ENCODE assay signal across 7 mouse cellular contexts in genomic region chr3:89320581-89321182, GRCm38 (mm10). TPM values are rescaled to one million over a fixed set of nuclear protein-coding genes. Genes with fewer than 3 reads are reported as not detected.
DNase-seq lines count a peak whose midpoint lies in the region; ATAC-seq lines count a peak whose summit lies in the region.

No protein-coding gene starts in this region.

- peak overlapping the region; percentile 56 for H3K4me3 ChIP-seq in lung, embryonic 16.5 days (ENCODE audit: low read length)
- peak overlapping the region; percentile 70 for H3K4me3 ChIP-seq in hindbrain, embryonic 12.5 days
- H3K4me3 ChIP-seq in limb, embryonic 15.5 days = peak overlapping the region; percentile 72

- under 1% methylated on average over 41 of the region's 41 CpGs for WGBS in lung, embryonic 16.5 days
- 1% methylated on average over 40 of the region's 41 CpGs for WGBS in hindbrain, embryonic 12.5 days
- under 1% methylated on average over 41 of the region's 41 CpGs for WGBS in limb, embryonic 15.5 days

- peak overlapping the region; percentile 50 for H3K9ac ChIP-seq in lung, embryonic 16.5 days (ENCODE audit: low read length)
- peak overlapping the region; percentile 80 for H3K9ac ChIP-seq in hindbrain, embryonic 12.5 days
- H3K9ac ChIP-seq in limb, embryonic 15.5 days = peak overlapping the region; percentile 64

- peaks cover 39% of the 10 kb centered on the region for H3K27me3 ChIP-seq in lung, embryonic 16.5 days (ENCODE audit: control insufficient read depth, insufficient read depth, low read depth, low read length)
- peaks cover 67% of the 10 kb centered on the region for H3K27me3 ChIP-seq in hindbrain, embryonic 12.5 days
- peaks cover 33% of the 10 kb centered on the region for H3K27me3 ChIP-seq in limb, embryonic 15.5 days

- H3K9me3 ChIP-seq in lung, embryonic 16.5 days (ENCODE audit: control insufficient read depth, low read length) = no peaks in the 10 kb centered on the region
- H3K9me3 ChIP-seq in hindbrain, embryonic 12.5 days (replicated peaks) = no peaks in the 10 kb centered on the region
- H3K9me3 ChIP-seq in limb, embryonic 15.5 days = no peaks in the 10 kb centered on the region

- H3K27ac ChIP-seq in lung, embryonic 16.5 days (ENCODE audit: low read length) = no peak overlapping the region
- H3K27ac ChIP-seq in hindbrain, embryonic 12.5 days = peak overlapping the region; percentile 88
- H3K27ac ChIP-seq in limb, embryonic 15.5 days = peak overlapping the region; percentile 47; the same call in 1 of the 2 replicates

- H3K4me2 ChIP-seq in lung, embryonic 16.5 days (ENCODE audit: low read depth, low read length) = peak overlapping the region; percentile 92
- H3K4me2 ChIP-seq in hindbrain, embryonic 12.5 days (replicated peaks) = peak overlapping the region; percentile 87
- H3K4me2 ChIP-seq in limb, embryonic 15.5 days = peak overlapping the region; percentile 98

- DNase-seq in lung, postnatal 36 days = no peak
- peak; percentile 88 for DNase-seq in embryo, embryonic 11 days
- peak; percentile 70 for DNase-seq in retina, embryonic 14.5 days (ENCODE audit: low spot score)
- DNase-seq in urinary bladder, postnatal 4 days (ENCODE audit: low spot score in 2 of 2) = no peak

- peaks cover 40% of the 10 kb centered on the region for H3K4me1 ChIP-seq in lung, embryonic 16.5 days (replicated peaks; ENCODE audit: control insufficient read depth, insufficient read depth, low read length)
- peaks cover 61% of the 10 kb centered on the region for H3K4me1 ChIP-seq in hindbrain, embryonic 12.5 days
- peaks cover 63% of the 10 kb centered on the region for H3K4me1 ChIP-seq in limb, embryonic 15.5 days

- ATAC-seq in lung, embryonic 16.5 days (ENCODE audit: low read depth) = no peak
- ATAC-seq in hindbrain, embryonic 12.5 days (ENCODE audit: low FRiP score) = peak; percentile 15; the same call in 1 of the 2 replicates
- no peak for ATAC-seq in limb, embryonic 15.5 days (ENCODE audit: insufficient number of reproducible peaks, low FRiP score, low TSS enrichment, low read depth)

- H3K36me3 ChIP-seq in lung, embryonic 16.5 days (ENCODE audit: control insufficient read depth, insufficient read depth, low read length) = no peaks in the 10 kb centered on the region
- no peaks in the 10 kb centered on the region for H3K36me3 ChIP-seq in hindbrain, embryonic 12.5 days
- no peaks in the 10 kb centered on the region for H3K36me3 ChIP-seq in limb, embryonic 15.5 days

RNA-seq across cellular contexts. Expression of gene Efna3, which starts 2.1 kb away (rescaled TPM):
- polyA plus RNA-seq in lung, embryonic 16.5 days (2015; fragmentation: Nextera tagmentation; extraction: Ambion mirVana) = 7.1 and 7.5 TPM in 2 replicates
- polyA plus RNA-seq in hindbrain, embryonic 12.5 days (2016; fragmentation: Nextera tagmentation; extraction: Ambion mirVana) = 21.7 and 22.2 TPM in 2 replicates
- 57.9 and 59.2 TPM in 2 replicates for polyA plus RNA-seq in limb, embryonic 15.5 days (2015; fragmentation: Nextera tagmentation; extraction: Ambion mirVana)

RNA-seq across cellular contexts. Expression of gene Efna4, which starts 17.1 kb away (rescaled TPM):
- polyA plus RNA-seq in lung, embryonic 16.5 days (2015; fragmentation: Nextera tagmentation; extraction: Ambion mirVana) = 19.8 and 24.7 TPM in 2 replicates
- 20.5 and 21.4 TPM in 2 replicates for polyA plus RNA-seq in hindbrain, embryonic 12.5 days (2016; fragmentation: Nextera tagmentation; extraction: Ambion mirVana)
- 30.4 and 34.4 TPM in 2 replicates for polyA plus RNA-seq in limb, embryonic 15.5 days (2015; fragmentation: Nextera tagmentation; extraction: Ambion mirVana)

RNA-seq across cellular contexts. Expression of gene Adam15, which starts 29.1 kb away (rescaled TPM):
- 75.1 and 76.0 TPM in 2 replicates for polyA plus RNA-seq in lung, embryonic 16.5 days (2015; fragmentation: Nextera tagmentation; extraction: Ambion mirVana)
- polyA plus RNA-seq in hindbrain, embryonic 12.5 days (2016; fragmentation: Nextera tagmentation; extraction: Ambion mirVana) = 40.3 and 41.9 TPM in 2 replicates
- 94.4 and 106 TPM in 2 replicates for polyA plus RNA-seq in limb, embryonic 15.5 days (2015; fragmentation: Nextera tagmentation; extraction: Ambion mirVana)

RNA-seq across cellular contexts. Expression of gene Efna1, which starts 39.7 kb away (rescaled TPM):
- 97.2 and 104 TPM in 2 replicates for polyA plus RNA-seq in lung, embryonic 16.5 days (2015; fragmentation: Nextera tagmentation; extraction: Ambion mirVana)
- polyA plus RNA-seq in hindbrain, embryonic 12.5 days (2016; fragmentation: Nextera tagmentation; extraction: Ambion mirVana) = 14.3 and 15.4 TPM in 2 replicates
- 59.6 and 64.2 TPM in 2 replicates for polyA plus RNA-seq in limb, embryonic 15.5 days (2015; fragmentation: Nextera tagmentation; extraction: Ambion mirVana)

RNA-seq across cellular contexts. Expression of gene Dcst2, which starts 41.1 kb away (rescaled TPM):
- 0.06 TPM in 1 of 2 replicates, not detected in the other for polyA plus RNA-seq in lung, embryonic 16.5 days (2015; fragmentation: Nextera tagmentation; extraction: Ambion mirVana)
- polyA plus RNA-seq in hindbrain, embryonic 12.5 days (2016; fragmentation: Nextera tagmentation; extraction: Ambion mirVana) = 0.12 and 0.29 TPM in 2 replicates
- 0.20 and 0.23 TPM in 2 replicates for polyA plus RNA-seq in limb, embryonic 15.5 days (2015; fragmentation: Nextera tagmentation; extraction: Ambion mirVana)

Comparison
In these comparisons a context has a peak if more than half of its experiments do, and no peak if none do; other contexts are left out.
1. DNase-seq: peak in embryo, embryonic 11 days (single experiment) and retina, embryonic 14.5 days (single experiment); none in lung, postnatal 36 days (single experiment) and urinary bladder, postnatal 4 days (0 of 2).
2. Peak in every context shown above with its lines, with median percentiles within 50 percentile points of each other: H3K4me2 ChIP-seq, H3K4me3 ChIP-seq and H3K9ac ChIP-seq.